Mouse (Mus musculus) adipose tissue, adult 10 weeks (tissue): ENCODE results near the gene Dvl3. TPM values are rescaled to one million over a fixed set of nuclear protein-coding genes. Genes with fewer than 3 reads are reported as not detected.

Experiments
- polyA plus RNA-seq: library from polyadenylated mRNA; stranded (reverse); fragments of 350-450 nt; fragmentation: Illumina TruSeq; extraction: RNeasy Lipid Tissue Mini Kit (QIAGEN cat#74804); gene quantifications from one replicate; pipeline ENCODE4 v1.2.3, GENCODE M21; 2014; ENCODE audit warnings: low read depth, low replicate concordance

The Dvl3 gene
- 25.8 TPM for polyA plus RNA-seq

GRCm38 (mm10) chr16:20516726-20517201 is at the start of gene Dvl3:
Gene Dvl3 (plus strand): TSS chr16:20516982.

GRCm38 (mm10) chr16:20498677-20499475 is 17.9 kb upstream of the Dvl3 start, which contains the start of gene Eif2b5:
Gene Eif2b5 (plus strand): TSS chr16:20498817.

GRCm38 (mm10) chr16:20535296-20536080 is 18.7 kb downstream of the Dvl3 start, which contains the start of gene Ap2m1:
Gene Ap2m1 (plus strand): TSS chr16:20535478.

GRCm38 (mm10) chr16:20548096-20548948 is 31.5 kb downstream of the Dvl3 start, which contains the start of gene Abcf3:
Gene Abcf3 (plus strand): TSS chr16:20548577.

Other genes with a start within 250 kb of the Dvl3 start
- 56.0 TPM for gene Parl, start 214.6 kb upstream of the Dvl3 start, polyA plus RNA-seq
- 1.8 TPM for gene Cyp2ab1, start 191.6 kb upstream of the Dvl3 start, polyA plus RNA-seq
- 55.7 TPM for gene Abcc5, start 90.6 kb upstream of the Dvl3 start, polyA plus RNA-seq
- 41.3 TPM for gene Eif2b5, start 18.2 kb upstream of the Dvl3 start, polyA plus RNA-seq
- gene Ap2m1, start 18.5 kb downstream of the Dvl3 start, polyA plus RNA-seq, result 227 TPM
- gene Abcf3, start 31.6 kb downstream of the Dvl3 start, polyA plus RNA-seq, result 46.9 TPM
- gene Vwa5b2, start 72.5 kb downstream of the Dvl3 start, polyA plus RNA-seq, result not detected
- 6.9 TPM for gene Eef1akmt4, start 94.6 kb downstream of the Dvl3 start, polyA plus RNA-seq
- not detected for gene Gm49333, start 94.6 kb downstream of the Dvl3 start, polyA plus RNA-seq
- 13.1 TPM for gene Alg3, start 94.8 kb downstream of the Dvl3 start, polyA plus RNA-seq
- 2.3 TPM for gene Camk2n2, start 104.3 kb downstream of the Dvl3 start, polyA plus RNA-seq
- gene Ece2, start 112.8 kb downstream of the Dvl3 start, polyA plus RNA-seq, result not detected
- gene Psmd2, start 134.7 kb downstream of the Dvl3 start, polyA plus RNA-seq, result 114 TPM
- 227 TPM for gene Eif4g1, start 151.3 kb downstream of the Dvl3 start, polyA plus RNA-seq
- gene Fam131a, start 176.3 kb downstream of the Dvl3 start, polyA plus RNA-seq, result 11.1 TPM
- 26.1 TPM for gene Polr2h, start 200.7 kb downstream of the Dvl3 start, polyA plus RNA-seq
- gene Clcn2, start 200.8 kb downstream of the Dvl3 start, polyA plus RNA-seq, result 10.9 TPM
- gene Chrd, start 216.1 kb downstream of the Dvl3 start, polyA plus RNA-seq, result 11.6 TPM
- 4.3 TPM for gene Thpo, start 217.5 kb downstream of the Dvl3 start, polyA plus RNA-seq